In the genomic region with DNA sequence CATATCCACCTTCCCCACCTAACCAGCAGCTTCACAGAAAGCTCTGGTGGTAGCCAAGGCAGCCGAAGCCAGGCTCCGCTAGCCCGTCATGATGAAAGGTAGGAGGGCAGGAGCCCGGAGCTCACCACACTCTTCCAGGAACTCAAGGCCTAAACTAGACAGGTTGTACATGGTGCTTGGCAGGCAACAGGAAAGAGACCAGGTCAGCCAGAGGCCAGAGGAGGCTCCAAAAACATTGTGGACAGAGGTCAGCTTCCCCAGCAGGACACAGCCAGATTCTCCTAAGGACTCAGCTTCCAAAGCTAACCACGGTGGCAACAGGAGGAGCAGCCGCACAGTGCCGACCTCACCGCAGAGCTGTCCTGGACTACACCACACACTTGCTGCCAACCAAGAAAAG, we compare ENCODE assay signal across 21 mouse cellular contexts.
"Had no signal": no experiment of that assay in that cellular context is flagged by ENCODE, and none has a peak within 500 bp of the region (broad histone marks: within the 10 kb centered on the region; RNA-seq: fewer than 3 reads in every experiment).

No protein-coding gene starts in this region.

- H3K9me3 ChIP-seq: intestine, embryonic 15.5 days; kidney, embryonic 15.5 days; liver, embryonic 12.5 days; liver, embryonic 15.5 days; neural tube, embryonic 12.5 days; neural tube, embryonic 15.5 days; stomach, embryonic 15.5 days had no signal

- H3K27ac ChIP-seq: intestine, embryonic 15.5 days; kidney, embryonic 15.5 days; left cerebral cortex, adult 2 months; liver, embryonic 12.5 days; liver, embryonic 15.5 days; neural tube, embryonic 12.5 days; neural tube, embryonic 15.5 days; stomach, embryonic 15.5 days had no signal

- H3K4me1 ChIP-seq: intestine, embryonic 15.5 days; kidney, embryonic 15.5 days; liver, embryonic 12.5 days; liver, embryonic 15.5 days; neural tube, embryonic 12.5 days; neural tube, embryonic 15.5 days; stomach, embryonic 15.5 days had no signal

- ATAC-seq: intestine, embryonic 15.5 days; liver, embryonic 12.5 days had no signal

- H3K9ac ChIP-seq: intestine, embryonic 15.5 days; kidney, embryonic 15.5 days; liver, embryonic 12.5 days; liver, embryonic 15.5 days; neural tube, embryonic 12.5 days; neural tube, embryonic 15.5 days; stomach, embryonic 15.5 days had no signal

- H3K4me3 ChIP-seq: intestine, embryonic 15.5 days; kidney, embryonic 15.5 days; left cerebral cortex, adult 2 months; liver, embryonic 12.5 days; liver, embryonic 15.5 days; neural tube, embryonic 12.5 days; neural tube, embryonic 15.5 days; stomach, embryonic 15.5 days had no signal

- H3K27me3 ChIP-seq: intestine, embryonic 15.5 days; kidney, embryonic 15.5 days; neural tube, embryonic 15.5 days; stomach, embryonic 15.5 days had no signal

- H3K4me2 ChIP-seq: intestine, embryonic 15.5 days; kidney, embryonic 15.5 days; liver, embryonic 12.5 days; liver, embryonic 15.5 days; midbrain, embryonic 11.5 days; neural tube, embryonic 12.5 days; neural tube, embryonic 15.5 days; stomach, embryonic 15.5 days had no signal

- DNase-seq: kidney, adult 11 months; kidney, postnatal 25 days; layer of hippocampus, postnatal 36 days; lung, adult 18-20 months; lung, postnatal 14 days; lung, postnatal 4 days; midbrain, embryonic 14.5 days; right cerebral cortex, adult 18-20 months; right cerebral cortex, postnatal 14 days; right cerebral cortex, postnatal 4 days; spleen, adult 18-20 months; thymus, postnatal 36 days had no signal

- H3K36me3 ChIP-seq: liver, embryonic 12.5 days; liver, embryonic 15.5 days had no signal
